Mouse (Mus musculus): ENCODE results near the gene Atn1. TPM values are rescaled to one million over a fixed set of nuclear protein-coding genes. Genes with fewer than 3 reads are reported as not detected.

The Atn1 gene
- total and polyA plus RNA-seq, 2 experiments from 2014 or later = 30.4 to 30.7 TPM

DNA sequence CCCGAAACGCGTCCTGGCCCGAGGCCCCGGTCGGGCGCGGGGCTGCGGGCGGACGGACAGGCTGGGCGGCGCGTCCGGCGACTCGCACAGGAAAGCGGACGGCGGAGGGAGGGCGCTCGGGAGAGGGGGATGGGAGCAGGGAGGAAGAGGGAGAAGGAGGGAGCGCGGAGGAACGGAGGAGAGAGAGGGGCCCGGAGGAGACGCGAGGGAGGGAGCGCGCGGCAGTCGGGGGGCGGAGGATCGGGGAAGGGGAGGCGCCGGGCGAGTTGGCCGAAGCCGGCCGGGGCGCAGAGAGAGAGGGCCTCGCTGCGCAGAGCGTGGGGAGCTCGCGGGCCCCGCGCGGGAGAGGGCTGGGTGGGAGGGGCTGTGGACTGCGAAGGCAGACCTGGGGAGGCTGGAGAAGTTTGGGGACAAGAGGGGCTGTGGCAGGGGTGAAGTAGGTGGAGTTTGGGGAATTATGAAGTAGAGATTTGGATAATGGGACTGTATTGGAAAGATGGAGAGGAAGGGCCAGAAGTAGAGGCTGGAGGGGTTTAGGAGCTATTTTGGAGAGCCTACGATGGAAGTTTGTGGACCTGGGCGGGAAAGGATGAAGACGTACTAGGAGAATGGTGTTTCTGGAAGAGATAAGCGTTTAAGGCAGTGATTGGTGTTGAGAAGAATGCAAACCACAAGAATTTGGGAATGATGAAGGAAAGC, 477 bp upstream of the Atn1 start:
- H3K4me2 ChIP-seq (ENCODE audit: low read depth, low read length, poor library complexity, severe bottlenecking) = peak overlapping the region; percentile 92
- no peaks in the 10 kb centered on the region for H3K9me3 ChIP-seq (ENCODE audit: low read length)
- ATAC-seq (ENCODE audit: low FRiP score) (peak; percentile 78), DNase-seq (ENCODE audit: low spot score) (peak; percentile 80)
- H3K36me3 ChIP-seq (ENCODE audit: insufficient read depth, low read length) = peaks cover 9% of the 10 kb centered on the region; the same call in 1 of the 2 replicates
- H3K9ac ChIP-seq (replicated peaks; ENCODE audit: low read length, poor library complexity, severe bottlenecking) = peak overlapping the region; percentile 98
- peaks cover 29% of the 10 kb centered on the region for H3K4me1 ChIP-seq (ENCODE audit: insufficient read depth, low read length)
- no peaks in the 10 kb centered on the region for H3K27me3 ChIP-seq (ENCODE audit: insufficient read depth, low read length)
- H3K27ac ChIP-seq (ENCODE audit: low read depth, low read length) = peak overlapping the region; percentile 97
- H3K4me3 ChIP-seq (ENCODE audit: low read depth, low read length) = peak overlapping the region; percentile 87
- TF ChIP-seq CTCF (IDR thresholded peaks at IDR 0.05) = no peak
- under 1% methylated on average over 43 of the region's 54 CpGs for WGBS

DNA sequence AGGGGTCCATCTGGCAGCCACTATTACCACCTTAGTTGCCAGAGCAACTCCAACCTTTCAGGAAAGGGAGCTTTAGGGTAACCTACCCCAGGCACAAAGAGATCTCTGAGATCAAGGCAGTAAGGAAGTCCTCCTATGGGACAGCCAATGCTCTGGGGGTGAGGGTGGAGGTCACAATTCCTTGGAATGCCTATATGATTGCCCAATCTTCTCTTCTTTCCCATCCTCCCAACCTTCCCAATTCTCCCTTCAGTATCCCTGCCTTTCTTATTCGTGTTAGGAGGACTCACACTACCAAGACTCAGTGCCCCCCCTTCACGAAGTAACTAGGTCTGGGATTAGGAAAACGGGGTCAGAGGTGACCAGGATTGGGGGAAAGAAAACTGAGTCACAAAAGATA, 1.0 kb downstream of the Atn1 start:
- Histone ChIP-seq H3K27me3 (ENCODE audit: insufficient read depth, low read length) (no peaks in the 10 kb centered on the region), H3K4me2 (ENCODE audit: low read depth, low read length, poor library complexity, severe bottlenecking) (peak overlapping the region; percentile 92), H3K9me3 (ENCODE audit: low read length) (no peaks in the 10 kb centered on the region), H3K4me1 (ENCODE audit: insufficient read depth, low read length) (peaks cover 29% of the 10 kb centered on the region), H3K36me3 (ENCODE audit: insufficient read depth, low read length) (peaks cover 2% of the 10 kb centered on the region; the same call in 1 of the 2 replicates), H3K27ac (ENCODE audit: low read depth, low read length) (peak overlapping the region; percentile 97), H3K4me3 (ENCODE audit: low read depth, low read length) (peak overlapping the region; percentile 87), H3K9ac (replicated peaks; ENCODE audit: low read length, poor library complexity, severe bottlenecking) (peak overlapping the region; percentile 98)
- no peak for DNase-seq (ENCODE audit: low spot score)
- no peak for TF ChIP-seq CTCF (IDR thresholded peaks at IDR 0.05)
- WGBS = 5% methylated on average over 3 of the region's 3 CpGs
- no peak for ATAC-seq (ENCODE audit: low FRiP score)

DNA sequence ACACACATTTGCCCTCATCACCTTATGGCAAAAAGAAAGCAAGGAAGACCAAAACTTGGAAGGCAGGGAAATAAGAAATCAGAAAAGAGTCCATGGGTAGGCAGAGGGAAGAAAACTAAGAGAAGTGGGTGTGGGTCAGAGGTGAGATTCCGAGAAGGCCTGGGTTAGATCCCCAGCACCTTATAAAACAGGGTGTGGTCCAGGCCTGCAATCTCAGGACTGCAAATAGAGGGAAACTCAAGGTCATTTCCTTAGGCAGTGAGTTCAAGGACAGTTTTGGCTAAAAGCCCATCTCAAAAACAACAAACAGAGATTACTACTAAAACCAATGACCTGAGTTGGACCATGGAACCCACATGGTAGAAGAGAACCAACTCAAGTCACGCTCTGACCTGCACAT, 2.5 kb downstream of the Atn1 start:
- Histone ChIP-seq H3K4me2 (ENCODE audit: low read depth, low read length, poor library complexity, severe bottlenecking) (peak overlapping the region; percentile 92), H3K9me3 (ENCODE audit: low read length) (no peaks in the 10 kb centered on the region), H3K9ac (replicated peaks; ENCODE audit: low read length, poor library complexity, severe bottlenecking) (no peak overlapping the region), H3K27ac (ENCODE audit: low read depth, low read length) (no peak overlapping the region), H3K4me3 (ENCODE audit: low read depth, low read length) (no peak overlapping the region), H3K27me3 (ENCODE audit: insufficient read depth, low read length) (no peaks in the 10 kb centered on the region), H3K4me1 (ENCODE audit: insufficient read depth, low read length) (peaks cover 28% of the 10 kb centered on the region), H3K36me3 (ENCODE audit: insufficient read depth, low read length) (peaks cover 10% of the 10 kb centered on the region)
- no peak for TF ChIP-seq CTCF (IDR thresholded peaks at IDR 0.05)
- DNase-seq (ENCODE audit: low spot score) (no peak), ATAC-seq (ENCODE audit: low FRiP score) (no peak)
- 95% methylated on average over 2 of the region's 2 CpGs for WGBS

DNA sequence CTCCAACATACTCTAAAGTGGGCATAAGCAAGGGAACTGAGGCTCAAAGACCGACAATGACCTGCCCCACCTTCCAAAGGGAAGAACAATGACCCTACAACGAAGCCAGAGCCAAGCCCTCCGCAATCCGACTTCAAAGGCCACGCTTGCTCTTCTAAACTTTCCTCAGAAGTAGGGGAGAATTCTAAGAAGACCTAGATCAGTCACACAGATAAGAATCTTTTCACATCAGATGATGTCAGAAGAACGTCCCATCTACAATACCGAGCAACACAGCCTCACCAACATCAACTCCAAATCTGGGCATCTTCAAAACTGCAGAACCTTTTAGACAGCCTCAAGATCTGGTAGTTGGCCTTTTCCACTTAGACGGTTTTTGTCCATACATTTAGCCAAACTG, 5.9 kb downstream of the Atn1 start:
- Histone ChIP-seq H3K27me3 (ENCODE audit: insufficient read depth, low read length) (no peaks in the 10 kb centered on the region), H3K4me2 (ENCODE audit: low read depth, low read length, poor library complexity, severe bottlenecking) (no peak overlapping the region), H3K9me3 (ENCODE audit: low read length) (no peaks in the 10 kb centered on the region), H3K36me3 (ENCODE audit: insufficient read depth, low read length) (peaks cover 24% of the 10 kb centered on the region), H3K4me1 (ENCODE audit: insufficient read depth, low read length) (peaks cover 15% of the 10 kb centered on the region), H3K27ac (ENCODE audit: low read depth, low read length) (no peak overlapping the region), H3K9ac (replicated peaks; ENCODE audit: low read length, poor library complexity, severe bottlenecking) (no peak overlapping the region), H3K4me3 (ENCODE audit: low read depth, low read length) (no peak overlapping the region)
- no peak for DNase-seq (ENCODE audit: low spot score)
- 79% methylated on average over 8 of the region's 8 CpGs for WGBS
- ATAC-seq (ENCODE audit: low FRiP score) = no peak
- no peak for TF ChIP-seq CTCF (IDR thresholded peaks at IDR 0.05)

DNA sequence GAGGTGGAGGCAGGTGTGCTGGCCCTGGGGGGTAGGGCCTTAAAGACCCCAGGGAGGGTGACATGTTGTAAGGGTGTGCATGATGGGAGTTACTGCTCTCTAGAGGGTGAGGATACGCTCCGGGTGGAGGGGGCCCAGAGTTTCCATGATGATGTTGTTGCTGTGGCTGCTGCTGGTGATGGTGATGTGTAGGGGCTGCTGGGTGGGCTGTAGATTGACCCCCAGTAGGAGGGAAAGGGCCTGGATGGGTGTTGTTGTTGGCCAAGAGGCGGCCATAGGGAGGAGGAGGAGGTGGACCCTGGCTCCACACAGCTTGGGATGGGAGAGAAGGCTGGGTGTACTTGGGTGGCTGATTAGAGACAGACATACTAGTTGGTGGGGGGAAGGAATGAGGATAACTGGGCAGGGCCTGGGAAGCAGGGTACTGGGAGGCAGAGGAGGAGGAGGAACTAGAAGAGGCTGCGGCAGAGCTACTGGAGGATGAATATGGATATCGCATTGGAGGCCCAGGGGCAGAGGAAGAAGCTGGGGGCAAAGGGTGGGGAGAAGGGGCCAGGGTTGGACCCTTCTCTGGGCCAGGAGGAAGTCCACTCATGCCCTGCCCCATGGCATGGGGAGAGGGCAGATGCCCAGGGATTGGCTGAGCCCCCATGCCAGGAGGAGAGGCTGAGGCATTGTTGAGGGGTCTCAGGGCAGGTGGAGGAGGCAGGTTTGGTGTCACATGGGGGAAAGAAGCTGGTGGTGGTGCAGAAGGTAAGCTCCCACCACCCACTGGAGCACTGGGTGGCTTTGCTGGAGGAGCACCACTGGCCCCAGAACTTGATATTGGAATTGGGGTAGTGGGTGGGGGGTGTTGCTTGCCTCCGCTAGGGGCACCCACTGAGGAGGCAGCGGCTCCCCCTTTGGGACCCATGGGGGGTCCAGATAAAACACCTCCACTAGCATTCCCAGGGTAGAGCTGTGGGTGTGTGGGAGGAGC, 9.4 kb downstream of the Atn1 start:
- ATAC-seq (ENCODE audit: low FRiP score) (no peak), DNase-seq (ENCODE audit: low spot score) (no peak)
- H3K27ac ChIP-seq (ENCODE audit: low read depth, low read length) = 0 out of 2 replicates have a peak overlapping the region, but pooled peaks have one; percentile 87
- H3K9ac ChIP-seq (replicated peaks; ENCODE audit: low read length, poor library complexity, severe bottlenecking) = no peak overlapping the region
- no peaks in the 10 kb centered on the region for H3K9me3 ChIP-seq (ENCODE audit: low read length)
- H3K36me3 ChIP-seq (ENCODE audit: insufficient read depth, low read length) = peaks cover 47% of the 10 kb centered on the region
- no peaks in the 10 kb centered on the region for H3K27me3 ChIP-seq (ENCODE audit: insufficient read depth, low read length)
- TF ChIP-seq CTCF (IDR thresholded peaks at IDR 0.05) = no peak
- H3K4me1 ChIP-seq (ENCODE audit: insufficient read depth, low read length) = no peaks in the 10 kb centered on the region
- peak overlapping the region; percentile 97; the same call in 1 of the 2 replicates for H3K4me2 ChIP-seq (ENCODE audit: low read depth, low read length, poor library complexity, severe bottlenecking)
- WGBS = 87% methylated on average over 7 of the region's 7 CpGs
- no peak overlapping the region for H3K4me3 ChIP-seq (ENCODE audit: low read depth, low read length)

DNA sequence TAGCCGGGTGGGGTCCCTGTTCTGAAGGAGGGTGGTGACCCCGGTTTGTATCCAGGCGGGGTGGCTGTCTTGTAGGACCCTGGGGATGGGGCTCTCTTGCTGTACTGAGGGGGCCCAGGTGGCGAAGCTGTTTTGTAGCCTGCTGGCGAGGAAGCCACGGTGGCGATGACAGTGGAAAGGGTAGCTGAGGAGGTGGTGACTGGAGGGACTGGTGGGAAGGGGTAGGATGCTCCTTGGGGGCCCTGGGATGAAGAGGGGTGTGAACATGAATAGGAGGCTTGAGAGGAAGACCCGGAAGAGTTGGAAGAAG, 10.1 kb downstream of the Atn1 start:
- H3K9me3 ChIP-seq (ENCODE audit: low read length) = no peaks in the 10 kb centered on the region
- peak overlapping the region; percentile 87 for H3K27ac ChIP-seq (ENCODE audit: low read depth, low read length)
- WGBS = 12% methylated on average over 8 of the region's 8 CpGs
- peak overlapping the region; percentile 97 for H3K4me2 ChIP-seq (ENCODE audit: low read depth, low read length, poor library complexity, severe bottlenecking)
- no peaks in the 10 kb centered on the region for H3K4me1 ChIP-seq (ENCODE audit: insufficient read depth, low read length)
- H3K9ac ChIP-seq (replicated peaks; ENCODE audit: low read length, poor library complexity, severe bottlenecking) = peak overlapping the region; percentile 84
- H3K27me3 ChIP-seq (ENCODE audit: insufficient read depth, low read length) = no peaks in the 10 kb centered on the region
- peaks cover 47% of the 10 kb centered on the region for H3K36me3 ChIP-seq (ENCODE audit: insufficient read depth, low read length)
- DNase-seq (ENCODE audit: low spot score) (no peak), ATAC-seq (ENCODE audit: low FRiP score) (0 out of 2 replicates have a peak, but pooled peaks have one; percentile 1)
- H3K4me3 ChIP-seq (ENCODE audit: low read depth, low read length) = peak overlapping the region; percentile 44
- no peak for TF ChIP-seq CTCF (IDR thresholded peaks at IDR 0.05)

All from midbrain, postnatal 0 days (tissue).